Mouse (Mus musculus) limb, embryonic 11.5 days (tissue): ENCODE data around the gene Rai14. TPM values are rescaled to one million over a fixed set of nuclear protein-coding genes. Genes with fewer than 3 reads are reported as not detected.
A peak's percentile ranks its signal among the peaks of the same experiment; 100 is the strongest.

ENCODE experiments used
- ATAC-seq: fragments of 200-750 bp; cut with Nextera tagmentation; 2 replicates; pipeline ENCODE4 v1.8.0; 2017; ENCODE audit warnings: low read depth; ENCODE audit not compliant: insufficient number of reproducible peaks, low FRiP score, low TSS enrichment
- DNase-seq: peaks from one replicate; pipeline ENCODE4 v3.0.0-alpha.2; 2015; ENCODE audit warnings: low spot score
- H3K27ac ChIP-seq: fragments of 300-500 bp; sonication (generic); replicated peaks from 2 replicates; pipeline ENCODE4 v1.5.1; 2014; ENCODE audit warnings: low read depth, mild to moderate bottlenecking, low read length
- H3K27me3 ChIP-seq: fragments of 300-500 bp; sonication (generic); 2 replicates; pipeline ENCODE4 v1.6.1; 2014; ENCODE audit warnings: mild to moderate bottlenecking, low read length, mixed read lengths; ENCODE audit not compliant: control insufficient read depth, insufficient read depth
- H3K36me3 ChIP-seq: fragments of 300-500 bp; sonication (generic); 2 replicates; pipeline ENCODE4 v1.6.1; 2014; ENCODE audit warnings: mild to moderate bottlenecking, low read length, moderate library complexity, mixed read lengths; ENCODE audit not compliant: control insufficient read depth, insufficient read depth
- H3K4me1 ChIP-seq: fragments of 300-500 bp; sonication (generic); 2 replicates; pipeline ENCODE4 v1.6.1; 2014; ENCODE audit warnings: low read length, mixed read lengths; ENCODE audit not compliant: control insufficient read depth, insufficient read depth
- H3K4me2 ChIP-seq: fragments of 300-500 bp; sonication (generic); 2 replicates; pipeline ENCODE4 v1.6.1; 2014; ENCODE audit warnings: low read depth, mild to moderate bottlenecking, moderate library complexity; ENCODE audit not compliant: severe bottlenecking
- H3K4me3 ChIP-seq: fragments of 300-500 bp; sonication (generic); 2 replicates; pipeline ENCODE4 v1.5.1; 2014; ENCODE audit warnings: low read depth, low read length
- H3K9ac ChIP-seq: fragments of 300-500 bp; sonication (generic); 2 replicates; pipeline ENCODE4 v1.6.1; 2014; ENCODE audit warnings: mild to moderate bottlenecking, low read length
- H3K9me3 ChIP-seq: fragments of 300-500 bp; sonication (generic); 2 replicates; pipeline ENCODE4 v1.6.1; 2016; ENCODE audit warnings: low read length; ENCODE audit not compliant: control insufficient read depth
- WGBS: fragments of 180-500 bp; shearing (Covaris S2); extraction: QIAGEN DNeasy Blood & Tissue Kit; methylation state at CpG from one replicate; pipeline ENCODE4 v1.1.7; 2014; 5-methylcytosine and 5-hydroxymethylcytosine counted together
- polyA plus RNA-seq: library from polyadenylated mRNA; unstranded; fragments of >200 nt; fragmentation: Nextera tagmentation; extraction: Ambion mirVana; gene quantifications from 2 replicates; pipeline ENCODE4 v1.2.1, GENCODE M21; 2014

Gene Rai14
- polyA plus RNA-seq, 1 experiment from 2014 or later, result 70.8 TPM

- DNase-seq (no peak), ATAC-seq (no peak)
- H3K27ac ChIP-seq, result no peak overlapping the region
- no peak overlapping the region for H3K4me2 ChIP-seq
- H3K27me3 ChIP-seq, result no peaks in the 10 kb centered on the region
- H3K9ac ChIP-seq, result no peak overlapping the region
- H3K4me3 ChIP-seq, result no peak overlapping the region
- H3K4me1 ChIP-seq, result no peaks in the 10 kb centered on the region
- no peaks in the 10 kb centered on the region for H3K9me3 ChIP-seq
- 80% methylated on average over 4 of the region's 4 CpGs for WGBS
- peaks cover 6% of the 10 kb centered on the region; the same call in 1 of the 2 replicates for H3K36me3 ChIP-seq
Observed at GRCm38 (mm10) chr15:10609107-10609506, 105.3 kb downstream of the Rai14 start.

DNA sequence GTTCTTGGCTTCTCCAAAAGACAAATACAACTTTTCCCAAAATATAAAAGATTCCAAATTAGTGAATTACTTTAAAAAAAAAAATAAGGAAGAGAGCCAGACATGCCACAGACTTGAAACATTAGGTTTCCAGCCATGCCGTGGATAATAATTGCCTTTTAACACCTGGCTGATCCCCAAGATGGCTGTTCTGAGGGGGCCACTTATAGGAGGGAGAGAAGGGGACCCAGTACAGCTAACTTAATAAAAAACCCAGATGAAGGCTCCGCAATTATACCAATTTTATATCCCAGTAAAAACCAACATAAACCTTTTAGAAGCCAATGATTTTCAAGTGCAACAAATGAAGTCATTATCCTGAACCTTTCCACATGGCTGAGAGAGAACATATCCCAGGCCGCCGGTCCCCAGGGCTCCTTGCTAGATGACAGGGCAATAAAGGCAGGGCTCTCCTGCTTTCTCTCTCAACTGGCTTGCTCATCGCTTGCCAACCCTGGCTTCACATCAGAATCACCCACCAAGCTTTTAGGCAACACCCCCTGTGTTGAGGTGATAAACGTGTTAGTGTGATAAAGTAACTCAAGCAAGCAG lies 105.8 kb downstream of the Rai14 start:
- Histone ChIP-seq H3K4me2 (no peak overlapping the region), H3K27me3 (no peaks in the 10 kb centered on the region), H3K4me3 (no peak overlapping the region), H3K4me1 (no peaks in the 10 kb centered on the region), H3K27ac (no peak overlapping the region), H3K9me3 (no peaks in the 10 kb centered on the region), H3K36me3 (peaks cover 8% of the 10 kb centered on the region), H3K9ac (no peak overlapping the region)
- 31% methylated on average over 6 of the region's 6 CpGs for WGBS
- ATAC-seq (peak; percentile 79), DNase-seq (peak; percentile 48)

DNA sequence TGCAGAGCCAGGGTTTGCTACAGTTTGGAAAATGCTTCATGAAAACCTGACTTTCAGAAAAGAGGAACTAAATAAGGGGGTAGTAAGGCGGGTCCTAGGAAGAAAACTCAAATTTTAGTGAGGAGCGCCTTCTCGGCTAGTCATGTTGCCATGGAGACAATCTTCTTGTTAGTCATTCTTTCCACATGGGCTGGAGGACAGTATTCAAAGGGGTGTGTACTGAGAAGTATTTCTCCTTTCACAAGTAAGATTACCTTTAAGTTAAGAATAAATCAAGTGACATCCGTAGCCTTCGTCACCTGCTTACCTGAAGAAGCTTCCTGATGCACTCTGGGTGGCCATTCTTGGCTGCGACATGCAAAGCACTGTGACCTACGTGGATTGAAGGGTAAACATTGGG lies 115.0 kb downstream of the Rai14 start:
- no peak for ATAC-seq
- WGBS, result 87% methylated on average over 7 of the region's 7 CpGs
- Histone ChIP-seq H3K27me3 (no peaks in the 10 kb centered on the region), H3K27ac (no peak overlapping the region), H3K4me2 (no peak overlapping the region), H3K4me1 (peaks cover 10% of the 10 kb centered on the region), H3K36me3 (peaks cover 3% of the 10 kb centered on the region; the same call in 1 of the 2 replicates), H3K9me3 (no peaks in the 10 kb centered on the region), H3K4me3 (no peak overlapping the region), H3K9ac (no peak overlapping the region)
- DNase-seq, result no peak

DNA sequence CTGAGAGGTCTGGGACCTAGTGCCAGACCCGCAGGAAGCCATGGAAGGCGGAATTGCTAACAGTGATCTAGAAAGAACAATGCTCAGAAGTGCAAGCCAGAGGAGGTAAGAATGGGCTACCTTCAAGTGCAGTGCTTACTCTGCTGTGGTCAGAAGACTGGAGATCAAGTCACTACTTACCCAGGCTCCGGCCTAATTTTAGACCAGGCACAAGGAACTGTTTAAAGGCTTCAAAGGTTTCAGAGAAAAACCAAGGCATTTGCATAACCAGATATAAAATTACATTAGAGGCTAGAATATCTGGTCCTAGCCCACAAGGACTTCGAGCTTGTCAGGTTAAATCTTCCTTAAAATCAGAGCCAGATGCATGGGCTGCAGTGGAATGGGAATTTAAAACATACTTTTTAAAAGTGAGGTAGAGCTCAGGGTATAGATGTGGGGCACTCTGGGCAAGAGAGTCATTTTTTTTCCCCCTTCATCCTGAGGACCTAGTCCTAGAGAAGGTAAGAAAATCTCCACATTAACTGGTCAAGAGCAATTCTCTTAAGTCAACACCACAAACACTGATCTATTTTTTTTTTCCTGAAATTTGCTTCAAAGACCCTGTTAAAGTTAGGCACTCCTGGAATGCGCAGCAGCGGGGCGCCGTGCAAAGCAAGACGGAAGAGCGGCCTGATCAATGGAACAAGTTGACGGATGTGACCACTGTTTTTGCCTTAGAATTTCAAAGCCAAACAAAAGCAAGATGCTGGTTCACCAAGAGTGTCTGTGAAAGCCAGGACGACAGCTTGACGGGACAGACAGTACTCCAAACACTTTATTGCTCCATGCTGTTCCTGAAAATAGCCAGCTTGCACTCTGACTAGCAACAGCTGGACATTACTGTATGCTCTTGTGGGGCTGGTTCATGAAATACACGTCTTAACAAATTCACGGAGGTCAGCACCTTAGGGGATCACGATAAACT lies 115.9 kb downstream of the Rai14 start:
- H3K4me2 ChIP-seq, result no peak overlapping the region
- 38% methylated on average over 16 of the region's 16 CpGs for WGBS

GRCm38 (mm10) chr15:10596871-10597270 lies 117.6 kb downstream of the Rai14 start:
- WGBS, result 92% methylated on average over 9 of the region's 9 CpGs
- H3K4me1 ChIP-seq, result peaks cover 10% of the 10 kb centered on the region
- no peak overlapping the region for H3K4me3 ChIP-seq
- no peaks in the 10 kb centered on the region for H3K36me3 ChIP-seq
- H3K27me3 ChIP-seq, result no peaks in the 10 kb centered on the region
- H3K27ac ChIP-seq, result no peak overlapping the region
- DNase-seq (no peak), ATAC-seq (no peak)
- H3K4me2 ChIP-seq, result no peak overlapping the region
- H3K9ac ChIP-seq, result no peak overlapping the region
- no peaks in the 10 kb centered on the region for H3K9me3 ChIP-seq

More for the DNA sequence above, 115.9 kb downstream of the Rai14 start:
- peak; percentile 45 for DNase-seq
- H3K27ac ChIP-seq, result 0 out of 2 replicates have a peak overlapping the region, but pooled peaks have one; percentile 48
- no peak for ATAC-seq
- no peak overlapping the region for H3K9ac ChIP-seq
- no peaks in the 10 kb centered on the region for H3K36me3 ChIP-seq
- no peaks in the 10 kb centered on the region for H3K9me3 ChIP-seq
- peaks cover 10% of the 10 kb centered on the region for H3K4me1 ChIP-seq
- H3K4me3 ChIP-seq, result no peak overlapping the region
- no peaks in the 10 kb centered on the region for H3K27me3 ChIP-seq

DNA sequence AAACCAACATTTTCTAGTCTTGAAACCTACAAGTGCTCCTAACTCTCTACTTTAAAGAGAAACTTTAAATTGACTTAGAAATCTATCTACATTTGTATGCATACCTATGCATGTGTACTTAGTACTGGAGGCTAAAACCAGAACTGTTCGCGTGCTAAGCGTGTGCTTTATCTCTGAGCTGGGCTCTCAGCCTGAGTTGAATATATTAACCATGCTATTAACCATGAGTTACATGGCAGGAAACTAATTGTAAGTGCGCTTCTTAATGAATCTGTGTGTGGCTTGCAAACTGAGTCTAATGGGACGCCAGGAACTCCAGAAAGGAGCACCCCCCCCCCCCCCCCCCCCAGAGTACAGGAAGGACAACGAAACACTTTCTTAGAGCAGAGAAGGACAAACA lies 119.0 kb downstream of the Rai14 start:
- no peaks in the 10 kb centered on the region for H3K27me3 ChIP-seq
- no peak for ATAC-seq
- 72% methylated on average over 6 of the region's 6 CpGs for WGBS
- no peak for DNase-seq
- H3K36me3 ChIP-seq, result no peaks in the 10 kb centered on the region
- peaks cover 10% of the 10 kb centered on the region for H3K4me1 ChIP-seq
- no peak overlapping the region for H3K9ac ChIP-seq
- H3K9me3 ChIP-seq, result no peaks in the 10 kb centered on the region
- no peak overlapping the region for H3K4me3 ChIP-seq
- H3K4me2 ChIP-seq, result no peak overlapping the region
- no peak overlapping the region for H3K27ac ChIP-seq

DNA sequence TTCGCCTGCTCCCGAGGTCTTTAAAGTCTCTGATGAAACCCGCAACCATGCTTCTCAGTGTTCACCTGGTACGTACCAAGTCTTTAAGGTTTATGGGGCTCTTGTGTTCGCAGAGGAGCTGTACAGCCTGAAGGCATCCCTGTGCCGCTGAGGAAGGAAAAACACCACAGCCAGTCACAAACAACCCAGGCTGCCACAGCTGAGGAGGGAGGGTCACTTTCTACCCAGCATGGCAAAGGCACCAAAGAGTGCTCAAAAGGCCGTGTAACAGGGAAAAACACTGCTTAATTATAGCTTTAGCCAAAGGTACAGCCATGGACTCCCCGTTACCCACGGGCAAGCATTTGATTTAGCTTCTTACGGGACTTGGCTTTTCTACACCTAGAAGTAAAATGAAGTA lies 119.5 kb downstream of the Rai14 start:
- 43% methylated on average over 10 of the region's 10 CpGs for WGBS
- peak; percentile 51 for DNase-seq
- Histone ChIP-seq H3K4me2 (no peak overlapping the region), H3K4me3 (no peak overlapping the region), H3K4me1 (peaks cover 10% of the 10 kb centered on the region), H3K9me3 (no peaks in the 10 kb centered on the region), H3K27me3 (no peaks in the 10 kb centered on the region), H3K36me3 (no peaks in the 10 kb centered on the region), H3K27ac (no peak overlapping the region), H3K9ac (no peak overlapping the region)
- ATAC-seq, result no peak

DNA sequence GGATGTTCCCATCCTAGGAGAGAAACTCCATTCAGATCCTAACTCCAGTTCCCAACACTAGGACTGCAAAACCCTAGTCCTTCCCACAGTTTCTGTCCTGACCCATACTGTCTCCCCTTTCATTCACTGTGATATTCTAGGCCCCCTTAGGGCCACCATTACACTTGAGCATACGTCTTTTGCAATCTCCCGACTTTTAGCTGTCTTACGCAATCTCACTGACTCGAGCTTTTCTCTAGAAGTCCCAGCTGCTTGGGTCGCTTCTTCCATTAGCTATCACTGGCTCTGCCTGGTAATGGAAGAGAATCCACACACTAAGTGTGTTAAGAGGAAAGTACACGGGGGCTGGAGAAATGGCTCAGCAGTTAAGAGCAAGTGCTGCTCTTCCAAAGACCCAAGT lies 121.3 kb downstream of the Rai14 start:
- Histone ChIP-seq H3K9me3 (no peaks in the 10 kb centered on the region), H3K27ac (no peak overlapping the region), H3K4me3 (no peak overlapping the region), H3K9ac (no peak overlapping the region), H3K27me3 (no peaks in the 10 kb centered on the region), H3K4me1 (peaks cover 3% of the 10 kb centered on the region; the same call in 1 of the 2 replicates), H3K4me2 (no peak overlapping the region), H3K36me3 (no peaks in the 10 kb centered on the region; the same call in 1 of the 2 replicates)
- no peak for ATAC-seq
- 91% methylated on average over 6 of the region's 6 CpGs for WGBS
- DNase-seq, result no peak
